Mouse (Mus musculus) heart, postnatal 0 days (tissue): ENCODE data around the gene Socs7.

Source experiments
- CTCF ChIP-seq: IDR thresholded peaks from 2 replicates; pipeline ENCODE4 v1.5.1; 2016; ENCODE audit warnings: antibody characterized with exemption, control low read depth, low read depth
- EP300 ChIP-seq: IDR thresholded peaks from 2 replicates; pipeline ENCODE4 v1.6.1; 2016; ENCODE audit warnings: antibody characterized with exemption, low read depth

- TF ChIP-seq EP300, result no peak
- TF ChIP-seq CTCF, result no peak
These were observed 23.4 kb upstream of the Socs7 start for GRCm38 (mm10) chr11:97338977-97339315.
